Mouse (Mus musculus): Measurements from ENCODE around the gene Nelfcd.

Nelfcd gene

DNA sequence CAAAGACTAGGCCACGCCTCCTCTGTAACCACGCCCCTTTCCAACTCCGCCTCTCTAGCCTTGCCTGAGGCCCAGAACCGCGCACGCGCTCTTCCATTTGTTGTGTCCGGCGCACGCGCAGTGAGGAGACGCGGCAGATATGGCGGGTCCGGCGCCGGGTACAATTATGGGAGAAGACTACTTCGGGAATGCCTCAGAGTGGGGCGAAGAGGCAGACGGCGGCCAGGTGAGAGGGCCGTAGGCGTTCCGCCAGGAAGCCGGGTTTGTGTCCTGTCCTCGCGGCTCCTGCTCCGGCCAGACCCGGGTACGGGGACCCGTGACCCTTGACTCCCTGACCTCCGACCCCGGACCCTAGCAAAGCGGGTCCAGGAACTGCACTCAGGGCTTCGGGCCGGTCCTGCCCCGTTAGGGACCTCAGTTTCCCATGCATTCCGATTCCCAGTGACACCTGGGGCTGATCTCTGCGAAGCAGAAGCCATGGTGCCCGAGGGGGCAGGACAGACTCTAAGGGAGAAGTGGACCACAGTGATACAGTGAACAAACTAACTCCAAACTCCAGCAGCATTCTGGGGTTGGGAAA lies at the start of gene Nelfcd:
Gene Nelfcd, plus strand, starts transcription at position 74 of the 580 bp plus-strand sequence.
- DNase-seq: peak; percentile 98

DNA sequence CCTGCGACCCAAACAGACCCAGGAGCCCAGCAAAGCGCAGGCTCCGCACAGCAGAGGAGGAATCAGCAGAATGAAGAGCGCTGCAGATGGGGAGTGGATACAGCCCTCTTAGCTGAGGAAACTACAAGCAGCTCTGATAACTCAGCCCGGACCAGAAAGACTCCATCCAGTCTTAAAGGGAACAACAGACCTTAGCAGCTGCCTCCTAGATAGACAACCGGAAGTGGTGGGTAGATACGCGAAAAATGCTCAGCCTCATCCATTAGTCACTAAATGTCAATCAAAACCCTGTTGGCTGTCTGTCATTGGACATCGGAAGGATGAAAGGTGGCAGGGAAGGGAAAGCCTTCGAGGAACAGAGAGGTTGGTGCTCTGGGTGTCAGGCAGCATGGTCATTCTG lies 49.0 kb upstream of the Nelfcd start:
- no peak for DNase-seq

DNA sequence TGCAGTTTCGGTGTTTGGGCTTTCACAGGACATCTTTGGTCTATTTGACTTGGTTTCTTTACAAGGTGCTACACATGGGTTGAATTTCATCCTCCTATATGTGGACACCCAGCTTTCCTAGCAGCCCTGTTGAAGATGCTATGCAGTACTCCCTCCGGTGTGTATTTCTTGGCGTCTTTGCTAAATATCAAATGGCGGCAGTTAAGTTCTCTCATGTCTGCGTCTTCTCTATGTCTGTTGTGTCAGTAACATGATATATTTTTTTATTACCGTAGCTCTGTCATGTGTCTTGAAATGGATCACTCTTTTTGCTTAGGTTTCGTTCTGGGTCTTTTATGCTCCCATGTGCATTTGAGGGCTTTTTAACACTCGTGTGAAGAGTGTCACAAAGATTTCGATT lies 34.6 kb upstream of the Nelfcd start:
- DNase-seq: no peak

- no peak for DNase-seq
These were observed 23.7 kb upstream of the Nelfcd start for GRCm38 (mm10) chr2:174391936-174392335.

DNA sequence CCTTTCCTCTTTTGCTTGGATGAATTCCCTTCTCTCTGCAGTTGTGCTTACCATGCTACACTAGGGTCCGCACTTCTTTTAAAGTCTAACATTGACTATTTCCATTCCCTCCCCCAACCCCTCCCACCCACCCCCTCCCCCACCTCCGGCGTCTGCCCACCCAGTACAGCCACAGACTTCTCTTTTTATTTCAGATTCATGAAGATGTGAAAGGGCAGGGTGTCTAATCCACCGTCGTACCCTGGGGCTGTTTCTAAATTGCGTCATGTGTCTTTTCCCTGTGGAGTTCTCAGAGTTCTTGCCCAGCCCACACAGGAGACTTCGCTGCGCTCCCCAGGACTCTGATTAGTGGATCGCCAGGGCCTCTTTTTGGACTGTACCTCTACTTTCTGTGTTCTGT lies 23.1 kb upstream of the Nelfcd start:
- DNase-seq: no peak

- no peak for DNase-seq
These were observed 22.2 kb upstream of the Nelfcd start for GRCm38 (mm10) chr2:174393383-174393782.

- DNase-seq: no peak
These were observed 19.0 kb upstream of the Nelfcd start for GRCm38 (mm10) chr2:174396643-174397042.

- DNase-seq: no peak
These were observed 18.5 kb upstream of the Nelfcd start for GRCm38 (mm10) chr2:174397065-174397464.

DNA sequence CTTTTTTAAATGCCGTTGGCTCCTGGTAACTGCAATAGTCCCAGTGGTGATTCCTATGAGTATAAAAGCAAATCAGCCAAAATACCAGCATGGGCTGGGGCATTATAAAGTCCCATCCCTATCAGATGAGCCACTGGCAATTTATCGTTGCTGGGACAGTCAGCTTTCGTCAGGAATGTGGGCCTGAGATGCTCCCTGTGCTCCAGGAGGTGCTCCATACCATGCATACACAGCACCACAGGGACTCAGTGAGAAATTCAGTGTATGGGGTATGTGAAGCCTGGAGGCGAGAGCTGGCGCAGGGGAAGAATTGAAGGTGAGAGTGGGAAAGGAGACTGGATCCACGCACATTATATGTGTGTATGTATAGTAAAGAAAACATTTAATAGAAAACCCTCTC lies 17.7 kb upstream of the Nelfcd start:
- no peak for DNase-seq

DNA sequence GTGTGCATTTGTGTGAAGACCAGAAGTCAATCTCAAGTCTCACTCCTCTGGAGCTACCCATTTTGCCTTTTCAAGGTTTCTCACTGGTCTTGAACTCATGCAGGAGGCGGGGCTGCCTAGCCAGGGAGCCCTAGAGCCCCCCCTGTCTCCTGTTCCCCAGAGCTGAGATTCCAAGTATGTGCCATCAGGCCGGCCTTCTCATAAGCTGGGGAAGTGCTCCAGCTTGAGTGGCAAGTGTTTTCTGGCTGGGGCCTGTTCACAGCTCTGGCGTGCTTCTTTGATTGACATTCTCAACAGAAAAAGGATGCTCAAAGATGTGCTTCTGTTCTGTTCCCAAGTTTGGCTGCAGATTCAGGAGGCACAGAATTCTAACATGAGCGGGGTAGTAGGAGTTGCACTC lies 15.2 kb upstream of the Nelfcd start:
- DNase-seq: no peak

GRCm38 (mm10) chr2:174410222-174410621 lies 5.4 kb upstream of the Nelfcd start:
- DNase-seq: no peak

DNA sequence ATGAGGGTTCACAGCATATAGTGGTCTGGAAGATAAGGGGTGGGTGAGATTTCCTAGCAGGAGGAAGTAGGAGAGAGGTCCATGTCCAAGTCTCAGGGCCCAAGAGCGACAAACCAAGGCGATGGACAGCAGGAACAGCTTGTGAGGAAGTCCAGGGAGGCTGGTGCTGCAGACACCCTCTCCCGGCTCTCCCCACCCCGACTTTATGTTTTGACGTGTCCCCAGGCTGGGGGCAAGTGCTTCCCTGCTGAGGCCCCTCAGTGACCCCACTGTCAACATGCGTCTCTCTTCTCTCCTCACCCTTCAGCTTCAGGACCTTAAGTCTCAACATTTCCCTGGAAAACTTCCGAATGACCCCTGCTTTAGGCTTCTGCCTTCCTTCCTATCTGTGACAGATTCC lies 2.5 kb upstream of the Nelfcd start:
- DNase-seq: no peak

DNA sequence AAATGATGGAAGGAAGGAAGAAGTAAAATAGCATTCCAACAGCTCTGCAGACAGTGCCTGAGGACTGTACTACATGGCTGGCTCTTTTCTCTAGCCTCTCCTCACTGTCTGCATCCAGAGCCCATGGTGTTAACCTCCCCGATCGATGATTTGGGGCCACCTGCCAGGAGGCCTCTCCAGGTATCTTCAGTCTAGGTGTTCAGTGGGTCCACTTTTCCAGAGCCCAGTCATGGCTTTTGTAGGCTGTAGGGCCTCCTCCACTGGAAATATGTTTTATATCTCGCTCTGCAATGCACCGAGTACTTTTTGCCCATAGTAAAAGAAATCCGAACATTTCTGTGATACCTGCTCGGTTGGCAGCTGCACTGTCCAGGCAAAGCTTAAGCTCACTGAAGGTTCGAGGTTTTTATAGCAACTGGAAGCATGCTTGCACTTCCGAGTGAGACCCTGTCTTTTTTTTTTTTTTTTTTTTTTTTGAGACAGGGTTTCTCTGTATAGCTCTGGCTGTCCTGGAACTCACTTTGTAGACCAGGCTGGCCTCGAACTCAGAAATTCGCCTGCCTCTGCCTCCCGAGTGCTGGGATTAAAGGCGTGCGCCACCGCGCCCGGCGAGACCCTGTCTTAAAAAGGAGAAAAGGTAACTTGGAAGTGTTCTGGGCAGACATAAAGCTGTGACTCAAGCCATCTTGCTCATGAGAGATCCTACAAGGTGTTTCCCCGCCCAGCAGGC lies 438 bp upstream of the Nelfcd start:
- no peak for DNase-seq

DNA sequence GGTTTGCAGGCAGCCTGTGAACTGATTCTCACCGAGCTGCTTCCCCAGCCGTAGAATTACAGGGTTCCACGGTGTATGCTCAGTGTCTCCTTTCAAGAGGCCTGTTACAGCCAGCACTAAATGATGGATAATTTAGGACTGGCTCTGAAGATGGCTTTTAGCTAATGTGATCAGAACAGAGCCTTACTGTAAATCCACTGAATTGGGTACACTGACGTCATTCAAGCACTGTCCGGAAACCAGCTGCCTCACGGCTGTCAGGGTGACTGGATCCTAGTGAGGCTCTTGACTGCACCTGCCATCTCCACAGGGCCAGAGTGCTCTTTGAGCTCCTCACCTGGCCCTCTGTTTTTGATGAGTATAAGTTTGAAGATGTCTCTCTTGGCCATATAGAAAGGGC lies 5.5 kb downstream of the Nelfcd start:
- no peak for DNase-seq

DNA sequence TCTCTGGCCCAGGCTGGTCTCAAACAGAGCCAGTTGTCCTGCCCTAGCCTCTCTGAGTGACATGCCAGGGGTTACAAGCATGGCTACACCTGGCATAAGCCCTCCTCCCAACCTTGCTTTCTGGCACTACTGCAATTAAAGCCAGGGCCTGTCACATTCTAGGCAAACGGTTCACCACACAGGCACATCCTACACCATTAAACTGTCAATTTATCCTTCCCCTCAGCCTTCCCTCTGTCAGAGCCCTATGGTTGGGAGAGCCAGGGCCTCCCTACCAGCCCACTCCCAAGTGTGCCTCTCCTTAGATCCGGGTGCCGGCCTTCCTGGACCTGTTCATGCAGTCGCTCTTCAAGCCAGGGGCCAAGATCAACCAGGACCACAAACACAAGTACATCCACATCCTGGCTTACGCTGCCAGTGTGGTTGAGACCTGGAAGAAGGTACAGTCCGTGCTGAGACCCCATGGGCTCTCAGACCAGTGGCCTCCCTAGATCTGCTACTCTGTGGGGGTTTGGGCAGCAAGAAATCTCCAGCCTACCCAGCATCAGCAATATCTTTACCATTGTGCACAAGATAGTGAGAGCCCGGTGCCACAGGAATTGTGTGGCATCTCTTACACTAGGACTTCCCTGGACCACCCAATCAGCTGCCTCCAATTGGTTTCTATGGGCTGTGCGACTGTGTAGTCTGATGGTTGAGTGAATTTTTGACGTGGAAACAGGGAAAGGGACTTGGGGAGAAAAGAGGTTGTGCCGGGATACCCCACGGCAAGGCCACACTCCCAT lies 8.9 kb downstream of the Nelfcd start:
- no peak for DNase-seq

GRCm38 (mm10) chr2:174426856-174427255 lies 11.3 kb downstream of the Nelfcd start:
- no peak for DNase-seq

DNA sequence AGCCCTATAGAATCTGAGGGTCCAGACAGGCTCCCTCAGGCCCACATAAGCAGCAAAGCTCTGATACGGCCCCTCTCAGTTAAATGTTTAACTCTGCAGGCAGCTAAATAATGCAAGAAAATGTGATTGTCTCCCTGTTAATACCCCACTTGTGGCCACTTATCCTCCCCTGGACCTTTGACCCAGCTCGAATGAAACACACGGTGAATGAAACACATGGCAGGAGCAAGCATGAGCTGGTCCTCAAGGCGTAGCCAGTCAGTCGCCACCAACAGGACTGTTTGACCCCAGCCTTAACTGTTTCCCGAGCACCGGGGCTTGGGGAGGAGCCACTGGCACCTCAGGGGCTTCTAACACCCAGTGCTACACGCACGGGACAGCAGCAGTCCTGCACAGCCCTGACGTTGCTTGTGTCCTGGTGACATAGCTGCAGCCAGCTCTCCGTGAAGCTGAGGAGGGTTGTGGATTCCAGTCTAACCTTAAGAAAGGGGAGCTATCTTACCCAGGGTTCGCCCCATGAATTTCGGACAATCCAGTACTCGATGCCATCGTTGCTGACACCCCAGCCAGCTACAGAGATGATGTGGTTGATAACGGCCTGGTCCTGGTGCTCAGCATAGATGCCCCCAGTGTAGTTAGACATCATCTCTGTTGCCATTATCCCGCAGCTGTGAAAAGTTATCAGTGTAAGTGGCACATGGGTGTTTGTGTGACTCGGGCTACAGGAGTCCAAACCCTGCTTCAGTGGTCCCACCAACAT lies 12.7 kb downstream of the Nelfcd start:
- no peak for DNase-seq

GRCm38 (mm10) chr2:174428996-174429591 lies 13.5 kb downstream of the Nelfcd start:
- DNase-seq: no peak

DNA sequence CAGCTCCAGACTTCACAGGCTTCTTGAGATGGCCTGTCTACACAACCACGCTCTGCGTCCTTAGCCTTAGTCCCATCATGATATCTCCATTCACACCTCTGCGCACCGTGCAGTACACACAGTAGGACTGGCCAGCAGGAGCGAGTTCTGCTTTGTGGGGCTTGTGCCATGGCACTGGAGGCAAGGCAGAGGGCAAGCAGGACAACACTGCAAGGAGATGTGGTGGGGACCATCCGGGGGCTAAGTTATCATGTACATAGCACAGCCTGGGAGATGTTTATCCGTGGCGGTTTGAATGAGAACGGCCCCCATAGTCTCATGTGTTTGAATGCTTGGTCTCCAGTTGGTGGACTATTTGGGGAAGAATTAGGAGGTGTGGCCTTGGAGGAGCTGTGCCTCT lies 19.3 kb downstream of the Nelfcd start:
- no peak for DNase-seq

GRCm38 (mm10) chr2:174436076-174436701 lies 20.6 kb downstream of the Nelfcd start:
- DNase-seq: no peak

DNA sequence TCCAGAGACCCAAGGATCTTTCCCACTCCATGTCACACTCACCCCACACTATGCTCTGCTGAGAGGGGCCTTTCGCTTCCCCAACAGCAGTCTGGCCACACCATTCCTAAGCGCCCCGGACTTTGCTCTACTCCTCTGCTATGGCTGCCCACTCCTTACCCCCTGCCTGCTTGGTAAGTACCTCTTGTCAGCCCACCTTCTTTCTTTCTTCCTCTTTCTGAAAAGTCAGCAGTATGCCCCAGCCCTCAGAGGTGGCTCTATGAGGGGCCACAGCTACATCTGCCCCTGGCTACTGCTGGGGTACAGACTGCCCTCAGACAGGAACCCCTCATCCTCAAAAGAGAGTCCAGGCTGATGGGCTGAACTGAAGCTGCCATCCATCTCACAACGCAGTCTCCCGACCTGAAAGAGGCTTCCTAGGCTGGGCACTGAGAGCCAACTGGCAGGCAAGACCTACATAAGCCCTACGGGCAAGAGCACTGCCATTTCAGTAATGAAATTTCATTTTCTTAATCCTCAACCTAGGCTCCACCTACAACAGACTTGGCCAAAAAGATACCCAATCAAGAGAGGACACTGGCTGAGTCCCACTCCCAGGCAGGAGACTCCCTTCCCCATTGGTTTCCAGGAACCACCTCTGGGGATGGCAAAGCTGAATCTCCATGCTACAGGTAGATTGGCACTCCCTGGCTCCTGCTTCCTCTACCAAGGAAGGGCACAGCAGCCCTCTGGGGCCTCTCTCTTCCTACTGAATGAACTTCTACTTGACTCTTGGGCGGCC lies 21.5 kb downstream of the Nelfcd start:
- DNase-seq: no peak

GRCm38 (mm10) chr2:174437697-174437982 lies 22.0 kb downstream of the Nelfcd start:
- no peak for DNase-seq

Measured in embryo, embryonic 11 days (tissue).